Mouse (Mus musculus): ENCODE data around the gene Zbtb26.

The Zbtb26 gene

DNA sequence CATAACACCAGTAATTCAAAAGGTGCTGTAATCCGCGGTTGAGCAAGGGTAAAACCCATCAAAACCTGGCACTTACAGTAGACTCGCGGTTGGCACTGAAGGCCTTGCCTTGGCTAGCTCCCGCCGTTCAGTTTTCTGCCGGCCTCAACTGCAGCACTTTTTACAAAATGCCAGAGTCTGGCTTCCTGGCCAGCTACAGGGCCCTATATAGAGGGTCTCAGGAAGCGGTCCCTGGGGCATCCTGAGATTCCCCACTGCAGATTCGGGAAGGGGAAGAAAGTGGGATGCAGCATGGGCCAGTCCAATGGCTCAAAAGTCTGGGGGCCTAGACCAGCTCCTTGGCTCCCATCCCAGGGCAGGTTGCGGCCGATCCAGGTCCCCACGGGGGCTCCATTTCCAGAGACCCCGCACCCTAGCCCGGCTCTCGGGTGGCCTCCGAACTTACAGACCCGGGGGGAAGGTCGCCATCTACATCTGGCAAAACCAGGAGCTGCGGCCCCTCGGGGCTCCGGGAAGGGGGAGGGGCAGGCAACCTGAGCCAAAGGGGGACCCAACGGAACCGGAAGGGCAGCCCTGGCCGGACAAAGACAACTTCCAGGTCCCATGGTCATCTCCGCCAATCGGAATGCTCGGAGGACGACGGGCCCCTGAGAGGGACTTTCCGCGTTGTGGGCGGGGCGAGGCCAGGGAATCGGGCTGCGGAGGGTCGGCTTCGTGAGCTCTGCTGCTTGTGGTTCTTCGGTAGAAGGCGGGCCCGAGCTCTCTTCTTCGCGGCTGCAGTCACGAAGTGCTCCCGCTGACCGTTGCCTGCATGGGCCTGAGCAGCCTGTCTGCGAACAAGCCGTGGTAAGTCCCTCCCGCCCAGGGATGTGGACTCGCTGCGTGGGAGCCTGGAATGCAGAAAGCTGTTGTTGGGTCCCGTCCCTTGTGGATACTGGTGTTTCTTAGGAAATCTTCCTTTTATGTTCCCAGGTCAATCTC is at the start of gene Zbtb26, which contains the start of the genes Zbtb6 and Rabgap1:
Gene Zbtb26, minus strand, starts transcription at position 525 of the 981 bp plus-strand sequence.
Gene Zbtb6, minus strand, starts transcription at position 561 of the 981 bp plus-strand sequence.
Gene Rabgap1, plus strand, starts transcription at position 669 of the 981 bp plus-strand sequence.
- DNase-seq (ENCODE audit: low read depth, low spot score) = peak; percentile 94

- DNase-seq (ENCODE audit: low read depth, low spot score) = no peak
These were observed 46.0 kb upstream of the Zbtb26 start for GRCm38 (mm10) chr2:37488956-37489355.

DNA sequence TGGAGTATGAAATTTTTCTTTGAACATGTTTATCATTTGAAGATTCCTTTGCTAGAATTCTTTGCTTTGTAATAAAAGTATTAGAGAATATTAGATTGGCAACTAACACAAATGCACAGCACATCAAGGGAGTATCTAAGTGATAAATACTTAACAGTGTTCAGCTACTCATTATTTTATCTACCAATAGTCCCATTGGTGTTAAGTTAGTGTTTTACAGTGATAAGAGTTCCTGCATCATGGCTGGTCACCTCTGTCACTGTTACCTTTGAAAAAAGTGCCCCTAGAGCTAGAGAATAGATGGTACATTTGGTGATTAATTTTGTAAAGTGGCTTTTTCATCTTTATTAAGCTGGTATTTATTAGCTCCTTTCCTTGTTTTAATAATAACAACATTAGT is 43.5 kb upstream of the Zbtb26 start:
- DNase-seq (ENCODE audit: low read depth, low spot score) = no peak

GRCm38 (mm10) chr2:37485370-37485769 is 42.4 kb upstream of the Zbtb26 start:
- DNase-seq (ENCODE audit: low read depth, low spot score) = peak; percentile 31

DNA sequence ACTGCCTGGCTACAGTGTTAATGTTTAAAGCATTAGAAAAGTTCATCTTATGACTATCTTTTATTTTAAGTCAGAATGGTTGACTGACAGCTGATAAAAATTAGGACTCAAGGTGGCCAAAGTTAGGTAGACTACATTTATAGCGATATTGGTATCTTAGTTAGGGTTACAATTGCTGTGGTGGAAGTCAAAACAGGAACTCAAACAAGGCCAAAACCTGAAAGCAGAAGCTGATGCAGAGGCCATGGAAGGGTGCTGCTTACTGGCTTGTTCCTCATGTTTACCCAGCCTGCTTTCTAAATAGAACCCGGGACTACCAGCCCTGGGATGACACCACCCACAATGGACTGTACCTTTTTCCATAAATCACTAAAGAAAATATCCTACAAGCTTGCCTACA is 41.2 kb upstream of the Zbtb26 start:
- DNase-seq (ENCODE audit: low read depth, low spot score) = no peak

GRCm38 (mm10) chr2:37480039-37480438 is 37.1 kb upstream of the Zbtb26 start:
- DNase-seq (ENCODE audit: low read depth, low spot score) = no peak

- no peak for DNase-seq (ENCODE audit: low read depth, low spot score)
These were observed 36.6 kb upstream of the Zbtb26 start for GRCm38 (mm10) chr2:37479559-37479958.

DNA sequence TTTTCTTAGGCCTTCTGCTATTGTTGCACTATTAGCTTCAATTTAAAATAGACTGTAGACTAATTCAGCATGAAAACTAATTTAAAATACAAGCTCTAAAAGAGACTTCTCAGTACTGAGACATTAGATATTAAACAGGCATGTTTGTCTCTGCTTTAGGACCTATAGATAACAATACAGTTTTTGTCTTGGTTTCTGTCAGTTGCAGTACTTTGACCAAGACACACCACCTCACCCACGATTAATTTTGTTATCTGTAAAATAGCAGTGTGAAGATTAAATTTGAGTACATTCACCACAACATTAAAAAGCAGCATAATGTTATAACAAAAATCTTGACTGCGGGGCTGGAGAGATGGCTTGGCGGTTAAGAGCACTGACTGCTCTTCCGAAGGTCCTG is 23.3 kb upstream of the Zbtb26 start:
- no peak for DNase-seq (ENCODE audit: low read depth, low spot score)

- no peak for DNase-seq (ENCODE audit: low read depth, low spot score)
These were observed 17.8 kb upstream of the Zbtb26 start for GRCm38 (mm10) chr2:37460707-37461106.

DNA sequence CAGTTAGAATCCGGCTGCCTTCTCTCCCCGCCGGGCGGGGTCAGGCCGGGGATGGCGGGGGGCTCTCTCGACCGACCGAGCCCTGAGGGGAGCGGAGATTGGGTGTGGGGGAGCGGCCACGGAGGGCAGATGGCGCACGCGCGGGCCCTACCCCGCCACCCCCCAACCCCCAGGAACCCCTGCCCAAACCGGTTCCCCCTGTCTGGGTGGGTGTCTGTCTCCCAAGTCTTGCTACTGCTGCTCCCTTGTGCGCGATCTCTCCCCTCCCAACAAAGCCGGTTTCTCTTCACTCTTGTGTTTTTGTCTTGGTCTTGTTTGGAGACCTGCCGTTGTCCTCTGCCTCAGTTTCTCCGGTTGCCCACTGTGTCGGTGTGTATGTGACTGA is 9.4 kb upstream of the Zbtb26 start:
- DNase-seq (ENCODE audit: low read depth, low spot score) = no peak

- peak; percentile 88 for DNase-seq (ENCODE audit: low read depth, low spot score)
These were observed 8.9 kb upstream of the Zbtb26 start for GRCm38 (mm10) chr2:37451667-37452375.

- no peak for DNase-seq (ENCODE audit: low read depth, low spot score)
These were observed 11.3 kb downstream of the Zbtb26 start for GRCm38 (mm10) chr2:37431609-37432008.

GRCm38 (mm10) chr2:37430593-37431464 is 12.1 kb downstream of the Zbtb26 start:
- DNase-seq (ENCODE audit: low read depth, low spot score) = peak; percentile 88

GRCm38 (mm10) chr2:37423671-37424070 is 19.3 kb downstream of the Zbtb26 start:
- DNase-seq (ENCODE audit: low read depth, low spot score) = no peak

GRCm38 (mm10) chr2:37422306-37423304 is 20.3 kb downstream of the Zbtb26 start, which contains the start of gene Rc3h2:
Rc3h2 (minus strand) TSS chr2:37422903.
- DNase-seq (ENCODE audit: low read depth, low spot score) = peak; percentile 91

DNA sequence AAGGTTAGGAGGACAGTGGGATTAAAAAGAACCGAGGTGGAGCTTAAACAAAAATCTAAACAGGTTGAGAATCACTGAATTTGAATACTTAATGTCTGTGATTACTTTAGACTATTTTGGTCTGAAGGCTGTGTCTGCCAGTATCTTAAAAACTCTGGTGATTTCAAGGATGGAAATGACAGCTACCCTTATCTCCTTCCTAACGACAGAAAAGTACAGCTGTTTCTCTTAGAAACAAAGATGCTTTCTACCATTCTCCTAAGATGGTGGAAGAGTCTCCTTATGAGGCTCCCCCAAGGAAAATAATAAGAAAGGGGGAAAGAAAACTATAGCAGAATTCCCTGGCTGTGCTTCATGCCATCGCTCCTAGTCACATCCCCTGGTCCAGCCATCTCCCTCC is 21.0 kb downstream of the Zbtb26 start:
- no peak for DNase-seq (ENCODE audit: low read depth, low spot score)

DNA sequence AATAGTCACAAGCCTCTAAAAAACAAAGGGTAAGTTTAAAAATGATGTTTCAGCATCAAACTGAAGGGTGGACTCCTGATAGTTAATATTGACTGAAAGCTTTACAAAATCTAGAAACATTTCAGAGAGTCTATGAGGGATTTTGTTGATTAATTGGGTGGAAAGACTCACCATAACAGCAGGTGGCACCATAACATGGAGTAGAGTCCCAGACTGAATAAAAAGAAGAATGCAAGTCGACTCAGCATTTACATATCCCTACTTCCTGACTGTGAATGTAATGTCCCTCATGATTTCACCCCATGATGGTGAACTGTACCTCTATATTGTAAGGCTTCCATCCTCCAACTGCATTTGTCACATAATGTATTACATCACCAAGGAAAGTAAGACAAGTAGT is 47.4 kb downstream of the Zbtb26 start:
- DNase-seq (ENCODE audit: low read depth, low spot score) = no peak

DNA sequence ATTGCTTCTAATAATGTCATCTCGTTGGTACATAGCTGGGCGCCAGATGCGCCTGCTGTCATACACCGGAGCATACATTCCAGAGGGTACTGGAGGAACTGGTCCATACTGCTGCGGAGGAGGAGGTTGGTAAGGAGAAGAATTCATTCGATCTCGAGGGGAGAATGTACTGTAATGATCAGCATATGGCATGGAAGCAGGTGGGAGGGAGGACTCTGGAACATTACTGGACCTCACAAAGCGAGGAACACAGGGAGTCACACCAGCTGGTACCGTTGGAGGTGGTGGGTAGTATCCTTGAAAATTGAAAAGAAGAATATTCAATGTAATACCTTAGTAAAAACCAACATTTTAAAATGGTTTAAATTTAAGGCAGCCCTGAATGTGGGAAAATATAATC is 60.0 kb downstream of the Zbtb26 start:
- no peak for DNase-seq (ENCODE audit: low read depth, low spot score)

Measured in retina, postnatal 7 days (tissue).